Mouse (Mus musculus) left cerebral cortex, adult 11 months (tissue): ENCODE data around the gene Prr29.

ENCODE experiments used
- DNase-seq: peaks from one replicate; pipeline ENCODE4 v3.0.0; 2022; ENCODE audit warnings: low spot score

Gene Prr29

DNA sequence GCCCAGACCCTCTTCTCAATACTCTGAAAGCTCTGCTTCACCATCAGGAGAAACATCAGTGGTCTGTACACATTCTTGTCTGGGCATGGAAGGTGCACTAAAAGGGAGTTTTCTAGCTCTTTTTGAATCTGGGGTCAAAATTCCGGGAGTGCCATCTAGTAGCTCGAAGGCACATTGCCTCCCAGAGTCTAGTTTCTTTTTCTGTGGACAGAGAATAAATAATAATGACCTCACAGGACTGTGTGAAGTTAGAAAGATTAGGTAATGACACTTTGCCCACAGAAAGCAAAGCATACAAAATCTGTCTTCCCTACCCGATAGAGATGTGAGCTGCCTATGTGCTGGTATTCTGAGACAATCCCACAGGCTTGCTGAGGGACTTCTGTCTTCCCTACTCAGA is 45.2 kb downstream of the Prr29 start:
- DNase-seq, result no peak

DNA sequence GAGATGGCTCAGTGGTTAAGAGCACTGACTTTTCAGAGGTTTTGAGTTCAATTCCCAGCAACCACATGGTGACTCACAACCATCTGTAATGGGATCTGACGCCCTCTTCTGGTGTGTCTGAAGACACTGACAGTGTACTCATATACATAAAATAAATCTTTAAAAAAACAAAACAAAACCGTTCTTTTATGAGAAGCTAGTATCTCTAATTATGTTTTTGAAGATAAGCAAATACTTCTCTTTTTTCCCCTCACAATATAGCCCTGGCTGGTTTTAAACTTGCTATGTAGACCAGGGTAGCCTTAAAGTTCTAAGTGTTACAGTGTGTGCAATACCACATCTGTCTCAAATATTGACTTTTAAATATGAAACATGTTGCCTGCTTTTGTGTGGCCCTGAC is 45.9 kb downstream of the Prr29 start:
- DNase-seq, result no peak

DNA sequence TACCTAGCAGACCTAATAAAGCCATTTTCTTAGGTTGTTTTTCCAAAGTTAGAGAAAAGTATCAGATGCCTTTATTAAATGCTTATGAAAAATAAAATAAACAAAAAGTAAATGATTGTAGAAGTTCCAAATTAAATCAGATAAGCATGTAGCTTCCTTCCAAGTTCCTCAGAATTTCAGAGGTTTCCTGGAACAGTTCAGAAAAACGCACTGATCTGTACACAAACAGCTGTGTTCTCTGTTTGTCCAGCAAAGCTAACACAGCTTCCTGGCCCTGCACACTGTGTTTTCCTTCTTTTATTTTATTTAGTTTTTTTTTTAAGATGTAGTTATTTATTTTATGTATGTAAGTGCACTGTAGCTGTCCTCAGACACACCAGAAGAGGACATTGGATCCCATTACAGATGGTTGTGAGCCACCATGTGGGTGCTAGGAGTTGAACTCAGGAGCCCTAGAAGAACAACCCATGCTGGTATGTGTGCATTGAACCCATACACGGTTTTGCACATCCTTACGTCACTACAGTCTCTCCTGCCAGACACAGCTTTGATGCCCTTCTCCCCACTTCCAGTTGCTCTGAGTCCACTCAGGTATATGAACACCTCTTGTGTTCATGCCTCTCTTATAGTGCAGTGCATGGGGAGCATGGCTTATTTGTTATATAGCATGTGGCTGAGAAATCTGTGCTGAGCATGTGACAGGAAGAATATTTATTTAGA is 47.5 kb downstream of the Prr29 start:
- DNase-seq, result no peak

DNA sequence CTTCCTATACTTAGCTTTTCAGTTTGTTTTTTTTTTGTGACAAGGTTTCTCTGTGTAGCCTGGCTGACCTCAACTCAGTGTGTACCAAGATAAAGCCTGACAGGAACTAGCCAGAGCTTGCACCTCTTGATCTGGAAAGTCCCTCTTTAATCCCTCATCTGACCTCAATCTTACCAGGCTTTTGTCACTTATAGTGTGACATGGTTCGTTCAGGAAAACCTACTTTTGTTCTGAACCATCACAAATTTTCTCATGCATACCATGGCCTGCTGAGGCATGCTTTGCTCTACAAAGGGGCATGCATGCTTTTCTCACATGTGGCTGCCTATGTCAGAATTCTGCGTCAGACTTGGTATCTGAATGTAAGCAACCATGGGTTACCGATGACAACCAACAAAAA is 51.1 kb downstream of the Prr29 start:
- DNase-seq, result no peak

DNA sequence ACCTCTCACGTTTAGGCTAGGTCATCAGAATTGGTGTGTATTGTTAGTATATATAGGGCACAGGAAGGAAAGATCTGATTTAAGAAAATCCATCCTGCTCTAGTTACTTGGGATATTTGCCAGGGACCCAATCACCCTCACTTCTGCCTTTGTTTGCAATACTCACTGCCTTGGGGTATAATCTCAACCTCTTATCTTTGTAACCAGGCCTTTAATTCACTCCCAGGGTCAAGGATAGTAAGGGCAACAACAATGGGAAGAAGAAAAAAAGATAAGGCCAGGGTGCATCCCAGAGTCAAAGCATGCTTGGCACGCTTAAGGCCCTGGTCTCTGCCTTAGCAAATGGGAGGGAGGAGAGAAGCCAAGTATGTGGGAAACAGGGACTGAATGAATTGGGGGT is 52.6 kb downstream of the Prr29 start:
- no peak for DNase-seq

DNA sequence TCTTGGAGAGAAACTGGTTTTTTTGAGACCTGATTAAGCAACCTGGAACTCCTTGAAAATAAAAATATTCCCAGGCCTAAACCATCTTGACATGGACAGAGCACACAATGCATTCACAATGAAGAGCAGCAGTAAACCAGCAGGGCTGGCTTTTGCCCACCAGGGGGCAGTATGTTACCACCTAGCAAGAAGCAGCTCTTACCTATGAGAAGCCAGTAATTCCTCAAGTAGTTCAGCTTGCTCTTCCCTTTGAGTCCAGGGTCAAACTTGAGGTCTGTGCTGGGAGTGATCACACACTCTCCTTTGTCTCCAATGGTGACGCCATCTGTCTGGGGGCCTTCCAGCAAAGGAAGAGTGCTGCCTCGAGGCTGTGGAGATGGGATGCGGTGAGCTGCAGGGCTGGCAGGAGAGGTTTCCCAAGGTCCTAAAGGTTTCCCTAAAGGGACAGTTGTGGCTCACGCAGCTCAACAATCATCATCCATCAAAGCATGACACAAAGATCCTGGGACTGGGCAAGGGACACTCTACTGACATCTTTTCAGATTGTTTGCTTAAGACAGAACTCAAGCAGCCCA is 53.4 kb downstream of the Prr29 start:
- peak; percentile 75 for DNase-seq

DNA sequence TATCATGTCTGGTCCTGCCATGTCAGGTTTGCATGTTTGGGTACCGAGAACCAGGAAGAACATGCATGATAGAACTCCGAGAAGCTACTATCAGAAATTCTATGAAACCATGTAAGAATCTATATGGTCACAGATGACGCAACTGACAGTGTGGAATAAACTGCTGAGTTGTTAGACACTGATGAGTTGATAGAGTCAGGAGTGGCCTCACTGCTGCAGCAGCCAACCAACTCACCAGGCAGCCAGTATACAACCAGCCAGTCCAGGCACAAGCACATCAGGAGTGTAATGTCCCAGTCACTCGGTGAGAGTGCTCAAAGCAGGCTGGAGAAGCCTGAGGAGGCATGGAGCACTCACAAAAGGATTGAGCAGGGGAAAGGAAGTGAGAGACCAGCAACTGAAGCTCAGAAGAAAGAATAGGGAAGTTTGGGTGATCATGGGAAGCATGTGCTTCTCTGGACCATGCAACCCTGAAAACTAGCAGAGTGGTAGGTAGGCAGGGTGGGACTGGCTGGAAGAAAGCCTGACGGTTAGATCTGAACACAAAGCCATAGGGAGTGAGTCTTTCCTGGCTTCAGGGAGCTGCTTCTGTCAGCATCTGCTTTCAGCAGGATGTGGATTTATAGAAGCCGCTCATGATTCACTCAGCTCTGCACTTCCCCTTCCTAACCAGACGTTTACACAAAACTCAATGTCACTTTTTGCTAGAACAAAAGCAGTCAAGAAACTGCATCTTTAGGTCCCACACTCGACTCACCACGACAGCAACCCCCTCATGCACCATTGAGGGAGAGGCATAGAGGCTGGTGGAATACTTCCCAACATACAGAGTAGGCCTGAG is 54.2 kb downstream of the Prr29 start:
- no peak for DNase-seq

DNA sequence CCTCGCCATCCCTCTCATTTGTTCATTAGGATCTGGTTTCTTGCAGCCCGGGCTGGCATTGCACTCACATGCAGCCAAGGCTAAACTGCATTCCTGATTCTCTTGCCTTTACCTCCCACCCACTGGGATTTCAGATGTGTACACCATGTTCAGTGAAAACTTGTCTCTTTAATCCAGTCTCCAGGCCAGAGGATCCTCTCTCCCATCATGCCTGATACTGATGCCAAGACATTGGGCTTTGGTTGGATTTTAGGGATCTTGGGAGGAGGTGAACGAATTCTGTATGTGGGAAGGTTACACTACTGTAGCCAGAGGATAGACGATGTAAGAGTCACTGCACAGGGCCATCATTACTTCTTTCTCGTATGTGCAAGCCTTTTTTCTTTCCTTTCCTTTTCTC is 59.9 kb downstream of the Prr29 start:
- no peak for DNase-seq

DNA sequence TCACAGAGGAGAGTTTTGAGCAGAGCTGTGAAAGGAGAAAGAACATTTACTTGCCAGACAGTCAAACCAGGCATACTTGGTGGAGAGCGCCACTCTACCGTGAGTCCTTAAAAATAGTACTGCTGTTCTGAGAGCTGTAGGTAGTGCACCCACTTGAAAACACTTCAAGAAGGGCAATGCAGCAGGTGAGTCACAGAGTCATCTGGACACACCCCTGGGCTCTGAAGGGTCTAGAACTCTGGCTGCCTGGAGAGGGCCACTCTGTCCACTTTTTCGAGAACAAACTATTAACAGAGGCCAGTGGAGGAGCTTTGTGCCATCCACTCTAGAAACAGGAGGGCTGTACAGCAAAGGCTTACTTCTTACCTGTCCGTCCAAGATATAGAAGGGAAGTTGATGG is 61.2 kb downstream of the Prr29 start:
- no peak for DNase-seq
